Mouse (Mus musculus) lung, embryonic 16.5 days (tissue): ENCODE measurements around the gene Dnmt1. TPM values are rescaled to one million over a fixed set of nuclear protein-coding genes. Genes with fewer than 3 reads are reported as not detected.

Experiments used
- ATAC-seq: fragments of 200-750 bp; cut with Nextera tagmentation; 2 replicates; pipeline ENCODE4 v1.8.0; 2017; ENCODE audit warnings: low read depth, mild to moderate bottlenecking, moderate library complexity
- H3K27ac ChIP-seq: fragments of 300-500 bp; sonication (generic); 2 replicates; pipeline ENCODE4 v1.5.1; 2014; ENCODE audit warnings: mild to moderate bottlenecking, control low read depth, low read length
- H3K27me3 ChIP-seq: fragments of 300-500 bp; sonication (generic); 2 replicates; pipeline ENCODE4 v1.6.1; 2014; ENCODE audit warnings: low read depth, low read length, mixed read lengths; ENCODE audit not compliant: control insufficient read depth, insufficient read depth
- H3K36me3 ChIP-seq: fragments of 300-500 bp; sonication (generic); 2 replicates; pipeline ENCODE4 v1.6.1; 2014; ENCODE audit warnings: low read length; ENCODE audit not compliant: control insufficient read depth, insufficient read depth
- H3K4me1 ChIP-seq: fragments of 300-500 bp; sonication (generic); replicated peaks from 2 replicates; pipeline ENCODE4 v1.6.1; 2014; ENCODE audit warnings: low read length, mixed read lengths; ENCODE audit not compliant: control insufficient read depth, insufficient read depth
- H3K4me2 ChIP-seq: fragments of 300-500 bp; sonication (generic); 2 replicates; pipeline ENCODE4 v1.6.1; 2014; ENCODE audit warnings: low read depth, low read length, control low read depth
- H3K4me3 ChIP-seq: fragments of 300-500 bp; sonication (generic); 2 replicates; pipeline ENCODE4 v1.5.1; 2014; ENCODE audit warnings: mild to moderate bottlenecking, low read length, control low read depth
- H3K9ac ChIP-seq: fragments of 300-500 bp; sonication (generic); 2 replicates; pipeline ENCODE4 v1.6.1; 2014; ENCODE audit warnings: low read length, control low read depth
- H3K9me3 ChIP-seq: fragments of 300-500 bp; sonication (generic); 2 replicates; pipeline ENCODE4 v1.6.1; 2016; ENCODE audit warnings: low read length; ENCODE audit not compliant: control insufficient read depth
- WGBS: fragments of 180-500 bp; shearing (Covaris S2); extraction: QIAGEN DNeasy Blood & Tissue Kit; methylation state at CpG from one replicate; pipeline ENCODE4 v1.1.7; 2014; 5-methylcytosine and 5-hydroxymethylcytosine counted together
- polyA plus RNA-seq: library from polyadenylated mRNA; unstranded; fragments of >200 nt; fragmentation: Nextera tagmentation; extraction: Ambion mirVana; gene quantifications from 2 replicates; pipeline ENCODE4 v1.2.1, GENCODE M21; 2015

Gene Dnmt1
- polyA plus RNA-seq, 1 experiment from 2014 or later: 97.1 TPM

DNA sequence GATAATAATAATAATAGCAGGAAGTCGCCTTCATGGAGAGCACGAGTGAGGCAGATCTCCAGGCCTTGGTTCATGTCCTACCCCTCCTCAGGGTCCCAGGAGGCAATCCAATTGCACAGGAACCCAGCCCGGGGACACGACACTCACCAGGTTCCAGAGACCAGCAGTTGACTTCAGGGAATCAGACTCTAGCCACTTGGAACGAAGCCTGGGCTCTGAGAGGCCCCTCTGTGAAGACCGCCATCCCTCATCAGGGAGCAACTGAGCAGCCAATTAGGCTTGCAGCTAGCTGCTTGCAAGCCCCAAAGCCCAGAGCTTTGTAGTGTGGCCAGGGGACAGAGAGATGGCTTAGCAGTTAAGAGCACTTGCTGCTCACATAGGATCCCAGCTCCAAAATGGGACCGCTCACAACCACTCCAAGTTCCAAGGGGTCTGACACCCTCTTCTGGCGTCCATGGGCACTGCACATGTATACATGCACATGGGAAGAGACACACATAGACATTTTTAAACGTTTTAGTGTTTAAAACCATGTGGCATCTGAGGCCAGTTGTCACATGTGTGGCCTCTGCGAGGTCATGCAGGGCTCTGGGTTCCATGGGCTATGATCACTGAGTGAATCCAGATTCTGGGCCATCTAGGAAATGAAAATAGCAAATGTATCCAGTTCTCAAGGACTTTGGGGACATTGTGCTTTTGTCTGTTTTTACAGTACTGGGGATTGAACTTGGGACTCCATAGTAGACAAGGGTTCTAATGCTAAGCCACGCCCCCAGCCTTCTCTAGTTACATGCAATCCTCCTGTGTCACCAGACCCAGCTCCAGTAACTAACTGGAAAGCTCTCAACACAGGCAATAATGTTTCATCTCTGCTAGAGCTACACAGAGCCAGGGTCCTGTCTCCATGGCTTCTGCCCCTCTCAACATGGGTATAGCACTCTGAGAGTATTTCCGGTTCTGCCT is 89.2 kb downstream of the Dnmt1 start:
- no peak overlapping the region for H3K27ac ChIP-seq
- H3K9me3 ChIP-seq: no peaks in the 10 kb centered on the region
- H3K27me3 ChIP-seq: peaks cover 8% of the 10 kb centered on the region; the same call in 1 of the 2 replicates
- WGBS: 69% methylated on average over 12 of the region's 12 CpGs
- no peak for ATAC-seq
- H3K4me1 ChIP-seq: peaks cover 5% of the 10 kb centered on the region; the same call in 1 of the 2 replicates
- no peaks in the 10 kb centered on the region for H3K36me3 ChIP-seq
- H3K4me3 ChIP-seq: no peak overlapping the region
- no peak overlapping the region for H3K9ac ChIP-seq
- H3K4me2 ChIP-seq: no peak overlapping the region

DNA sequence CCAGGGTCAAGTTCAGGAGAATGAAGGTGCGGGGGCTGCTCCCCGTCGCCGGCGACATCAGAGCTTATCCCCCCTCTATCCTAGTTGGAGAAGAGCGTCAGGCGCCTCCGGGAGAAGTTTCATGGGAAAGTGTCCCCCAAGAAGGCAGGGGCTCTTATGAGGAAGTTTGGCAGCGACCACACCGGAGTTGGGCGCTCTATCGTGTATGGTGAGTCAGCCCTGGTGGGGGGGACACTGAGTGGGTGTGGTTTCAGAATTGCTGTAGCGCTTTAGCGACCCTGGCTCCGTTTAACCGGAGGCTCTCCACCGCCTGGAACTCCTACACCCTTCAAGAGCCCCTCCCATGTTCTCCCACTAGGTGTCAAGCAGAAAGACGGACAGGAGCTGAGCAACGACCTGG is 90.4 kb downstream of the Dnmt1 start:
- Histone ChIP-seq H3K27me3 (peaks cover 8% of the 10 kb centered on the region; the same call in 1 of the 2 replicates), H3K9ac (peak overlapping the region; percentile 71), H3K4me3 (peak overlapping the region; percentile 67), H3K36me3 (no peaks in the 10 kb centered on the region), H3K27ac (no peak overlapping the region), H3K4me2 (peak overlapping the region; percentile 67), H3K4me1 (peaks cover 5% of the 10 kb centered on the region; the same call in 1 of the 2 replicates), H3K9me3 (no peaks in the 10 kb centered on the region)
- no peak; the same call in 1 of the 2 replicates for ATAC-seq
- WGBS: 3% methylated on average over 19 of the region's 19 CpGs

DNA sequence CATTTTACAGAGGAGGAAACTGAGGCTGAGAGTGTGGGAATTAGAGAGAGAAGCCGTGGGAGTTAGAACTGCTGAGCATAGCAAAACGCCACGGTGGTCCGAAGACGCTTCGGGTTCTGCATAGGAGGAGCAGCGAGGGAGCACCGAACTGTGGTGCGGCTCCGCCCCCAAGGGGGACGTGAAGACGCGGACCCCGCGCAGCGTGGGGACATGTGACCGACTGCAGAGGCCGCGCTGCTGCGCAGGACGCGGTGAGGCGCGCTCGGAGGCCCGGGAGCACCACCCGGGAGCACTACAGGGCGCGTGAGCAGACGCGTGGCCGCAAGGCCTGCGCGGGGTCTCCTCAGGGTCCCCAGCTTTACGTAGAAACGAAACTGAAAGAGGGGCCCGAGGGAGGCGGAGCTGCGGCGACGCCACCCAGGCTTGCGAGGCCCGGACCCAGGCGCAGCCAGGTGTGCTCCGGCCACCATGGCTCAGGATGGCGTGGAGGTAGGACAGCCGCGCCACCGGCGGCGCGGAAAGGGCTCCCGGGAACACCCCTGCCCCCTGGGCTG is 91.2 kb downstream of the Dnmt1 start, which contains the start of gene A230050P20Rik:
Gene A230050P20Rik, plus strand, starts transcription at position 195 of the 554 bp plus-strand sequence.
- H3K4me3 ChIP-seq: peak within 1 kb of the TSS; percentile 67
- WGBS: 7% methylated on average over 53 of the region's 53 CpGs
- no peaks in the 10 kb centered on the region for H3K9me3 ChIP-seq
- peaks cover 8% of the 10 kb centered on the region; the same call in 1 of the 2 replicates for H3K27me3 ChIP-seq
- H3K27ac ChIP-seq: no peak within 1 kb of the TSS
- peak within 1 kb of the TSS; percentile 67 for H3K4me2 ChIP-seq
- peak; percentile 76 for ATAC-seq
- peaks cover 5% of the 10 kb centered on the region; the same call in 1 of the 2 replicates for H3K4me1 ChIP-seq
- H3K9ac ChIP-seq: peak within 1 kb of the TSS; percentile 71
- H3K36me3 ChIP-seq: no peaks in the 10 kb centered on the region

DNA sequence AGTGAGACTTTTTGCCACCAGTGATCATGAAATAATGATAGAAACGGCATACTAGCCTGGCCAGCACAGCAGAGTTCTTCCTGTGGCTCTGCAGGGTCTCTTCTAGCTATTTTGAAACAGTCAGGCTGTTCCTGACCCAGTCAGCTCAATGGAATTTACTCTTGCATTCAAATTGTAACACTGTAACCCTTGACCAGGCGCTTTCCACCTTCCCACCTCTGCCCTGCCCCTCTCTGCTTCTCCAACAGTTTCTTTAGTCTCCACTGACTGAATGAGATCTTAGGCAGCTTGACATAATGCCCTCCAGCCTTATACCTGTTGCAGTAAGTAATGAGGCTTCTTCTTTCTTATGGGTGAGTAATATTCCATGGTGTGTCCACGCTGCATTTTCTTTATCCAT is 92.8 kb downstream of the Dnmt1 start:
- Histone ChIP-seq H3K27me3 (peaks cover 8% of the 10 kb centered on the region; the same call in 1 of the 2 replicates), H3K36me3 (no peaks in the 10 kb centered on the region), H3K4me2 (no peak overlapping the region), H3K9ac (no peak overlapping the region), H3K4me3 (no peak overlapping the region), H3K27ac (no peak overlapping the region), H3K9me3 (no peaks in the 10 kb centered on the region), H3K4me1 (peaks cover 5% of the 10 kb centered on the region; the same call in 1 of the 2 replicates)
- WGBS: 55% methylated on average over 3 of the region's 3 CpGs
- no peak for ATAC-seq

DNA sequence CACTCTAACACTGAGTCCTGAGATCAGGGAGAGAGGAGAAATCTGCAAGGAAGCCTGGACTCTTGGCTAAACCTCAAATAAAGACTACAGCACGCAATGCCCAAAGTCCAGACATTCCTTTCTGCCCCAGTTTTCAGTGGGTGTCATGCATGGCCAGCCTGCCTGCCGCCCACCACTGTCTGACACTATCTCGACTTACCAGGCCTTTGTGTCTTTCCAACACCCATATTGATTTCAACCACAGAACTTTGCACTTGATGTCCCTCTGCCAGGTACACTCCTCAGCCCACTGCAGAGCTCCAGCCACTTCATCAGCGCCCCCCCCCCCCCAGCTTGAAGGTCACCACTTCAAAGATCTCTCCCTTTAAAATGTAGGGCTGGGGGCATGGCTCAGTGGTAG is 97.5 kb downstream of the Dnmt1 start:
- no peaks in the 10 kb centered on the region for H3K27me3 ChIP-seq
- ATAC-seq: no peak
- H3K4me1 ChIP-seq: no peaks in the 10 kb centered on the region
- H3K27ac ChIP-seq: no peak overlapping the region
- no peak overlapping the region for H3K4me3 ChIP-seq
- H3K36me3 ChIP-seq: no peaks in the 10 kb centered on the region
- H3K9me3 ChIP-seq: no peaks in the 10 kb centered on the region
- WGBS: 53% methylated on average over 4 of the region's 4 CpGs
- H3K4me2 ChIP-seq: no peak overlapping the region
- H3K9ac ChIP-seq: no peak overlapping the region

DNA sequence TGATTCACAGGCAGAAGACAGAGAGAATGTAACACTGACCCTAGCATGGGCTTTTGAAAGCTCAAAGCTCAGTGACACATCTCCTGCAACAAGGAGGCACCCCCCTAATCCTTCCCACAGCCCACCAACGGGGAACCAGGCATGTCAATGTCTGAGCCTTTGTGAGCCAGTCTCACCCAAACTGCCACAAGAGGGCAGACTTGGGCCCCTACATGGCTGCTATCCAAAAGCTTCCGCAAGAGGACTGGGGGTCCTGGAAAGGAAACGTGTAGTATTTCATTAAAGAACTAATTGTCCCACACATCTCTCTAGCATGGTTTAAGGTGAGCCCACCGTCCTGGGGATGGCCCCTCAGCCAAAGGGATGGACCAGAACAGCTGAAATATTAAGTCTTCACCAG is 97.9 kb downstream of the Dnmt1 start:
- no peaks in the 10 kb centered on the region for H3K36me3 ChIP-seq
- H3K9ac ChIP-seq: no peak overlapping the region
- H3K4me3 ChIP-seq: no peak overlapping the region
- no peaks in the 10 kb centered on the region for H3K27me3 ChIP-seq
- H3K4me1 ChIP-seq: no peaks in the 10 kb centered on the region
- no peak overlapping the region for H3K4me2 ChIP-seq
- H3K9me3 ChIP-seq: no peaks in the 10 kb centered on the region
- WGBS: 8% methylated on average over 4 of the region's 4 CpGs
- H3K27ac ChIP-seq: no peak overlapping the region
- ATAC-seq: no peak

DNA sequence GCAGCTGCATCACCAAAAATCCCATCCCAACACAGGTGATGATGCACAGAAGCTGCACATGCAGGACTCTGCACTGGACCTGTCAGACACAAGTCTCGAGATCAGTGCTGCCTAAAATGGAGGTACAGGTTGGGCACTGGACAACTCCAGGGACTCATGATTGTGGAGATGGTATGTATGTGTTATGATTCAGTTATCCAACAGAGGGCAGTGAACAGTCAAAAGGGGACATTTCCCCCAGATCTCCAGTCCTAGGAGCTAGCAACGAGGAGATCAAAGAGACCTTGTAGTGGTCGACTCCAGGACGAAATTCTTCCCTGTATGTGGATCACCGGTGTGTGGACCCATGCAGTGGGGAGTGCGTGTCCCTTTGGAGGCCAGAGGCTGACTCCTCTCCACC is 99.8 kb downstream of the Dnmt1 start:
- ATAC-seq: no peak
- Histone ChIP-seq H3K27ac (no peak overlapping the region), H3K4me2 (no peak overlapping the region), H3K9ac (no peak overlapping the region), H3K36me3 (no peaks in the 10 kb centered on the region), H3K27me3 (no peaks in the 10 kb centered on the region), H3K4me1 (no peaks in the 10 kb centered on the region), H3K4me3 (no peak overlapping the region), H3K9me3 (no peaks in the 10 kb centered on the region)
- 37% methylated on average over 6 of the region's 6 CpGs for WGBS
